Mouse (Mus musculus) limb, embryonic 11.5 days (tissue): ENCODE data around the gene Cxcl2. TPM values are rescaled to one million over a fixed set of nuclear protein-coding genes. Genes with fewer than 3 reads are reported as not detected.

Experiments used
- ATAC-seq: fragments of 200-750 bp; cut with Nextera tagmentation; 2 replicates; pipeline ENCODE4 v1.8.0; 2017; ENCODE audit warnings: low read depth; ENCODE audit not compliant: insufficient number of reproducible peaks, low FRiP score, low TSS enrichment
- DNase-seq: peaks from one replicate; pipeline ENCODE4 v3.0.0-alpha.2; 2015; ENCODE audit warnings: low spot score
- H3K27ac ChIP-seq: fragments of 300-500 bp; sonication (generic); replicated peaks from 2 replicates; pipeline ENCODE4 v1.5.1; 2014; ENCODE audit warnings: low read depth, mild to moderate bottlenecking, low read length
- H3K27me3 ChIP-seq: fragments of 300-500 bp; sonication (generic); 2 replicates; pipeline ENCODE4 v1.6.1; 2014; ENCODE audit warnings: mild to moderate bottlenecking, low read length, mixed read lengths; ENCODE audit not compliant: control insufficient read depth, insufficient read depth
- H3K36me3 ChIP-seq: fragments of 300-500 bp; sonication (generic); 2 replicates; pipeline ENCODE4 v1.6.1; 2014; ENCODE audit warnings: mild to moderate bottlenecking, low read length, moderate library complexity, mixed read lengths; ENCODE audit not compliant: control insufficient read depth, insufficient read depth
- H3K4me1 ChIP-seq: fragments of 300-500 bp; sonication (generic); 2 replicates; pipeline ENCODE4 v1.6.1; 2014; ENCODE audit warnings: low read length, mixed read lengths; ENCODE audit not compliant: control insufficient read depth, insufficient read depth
- H3K4me2 ChIP-seq: fragments of 300-500 bp; sonication (generic); 2 replicates; pipeline ENCODE4 v1.6.1; 2014; ENCODE audit warnings: low read depth, mild to moderate bottlenecking, moderate library complexity; ENCODE audit not compliant: severe bottlenecking
- H3K4me3 ChIP-seq: fragments of 300-500 bp; sonication (generic); 2 replicates; pipeline ENCODE4 v1.5.1; 2014; ENCODE audit warnings: low read depth, low read length
- H3K9ac ChIP-seq: fragments of 300-500 bp; sonication (generic); 2 replicates; pipeline ENCODE4 v1.6.1; 2014; ENCODE audit warnings: mild to moderate bottlenecking, low read length
- H3K9me3 ChIP-seq: fragments of 300-500 bp; sonication (generic); 2 replicates; pipeline ENCODE4 v1.6.1; 2016; ENCODE audit warnings: low read length; ENCODE audit not compliant: control insufficient read depth
- WGBS: fragments of 180-500 bp; shearing (Covaris S2); extraction: QIAGEN DNeasy Blood & Tissue Kit; methylation state at CpG from one replicate; pipeline ENCODE4 v1.1.7; 2014; 5-methylcytosine and 5-hydroxymethylcytosine counted together
- polyA plus RNA-seq: library from polyadenylated mRNA; unstranded; fragments of >200 nt; fragmentation: Nextera tagmentation; extraction: Ambion mirVana; gene quantifications from 2 replicates; pipeline ENCODE4 v1.2.1, GENCODE M21; 2014

Gene Cxcl2
- polyA plus RNA-seq, 1 experiment from 2014 or later: not detected

DNA sequence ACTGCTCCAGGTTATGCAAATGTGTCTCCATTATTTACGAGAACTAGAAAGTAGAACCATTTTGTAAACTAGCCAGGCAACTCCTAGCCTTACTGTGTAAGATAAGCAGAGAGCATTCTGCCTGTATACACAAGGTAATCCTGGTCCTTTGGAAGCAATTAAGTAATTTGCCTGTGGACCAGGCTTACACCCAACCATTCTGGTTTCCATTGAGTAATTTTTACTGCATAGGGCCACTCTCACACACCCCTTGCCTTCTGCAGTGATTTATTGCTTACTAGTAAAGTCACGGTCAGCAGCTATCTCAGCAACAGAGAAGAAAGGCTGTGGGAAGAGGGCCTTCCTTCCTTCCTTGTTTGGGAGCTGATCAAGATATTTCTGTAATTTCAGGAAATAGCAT, 33.0 kb downstream of the Cxcl2 start:
- Histone ChIP-seq H3K36me3 (no peaks in the 10 kb centered on the region; the same call in 1 of the 2 replicates), H3K27ac (no peak overlapping the region), H3K9ac (no peak overlapping the region), H3K4me3 (no peak overlapping the region), H3K4me2 (no peak overlapping the region), H3K27me3 (no peaks in the 10 kb centered on the region), H3K4me1 (peaks cover 5% of the 10 kb centered on the region; the same call in 1 of the 2 replicates), H3K9me3 (no peaks in the 10 kb centered on the region)
- ATAC-seq: no peak
- DNase-seq: no peak
- WGBS: 45% methylated on average over 2 of the region's 2 CpGs

DNA sequence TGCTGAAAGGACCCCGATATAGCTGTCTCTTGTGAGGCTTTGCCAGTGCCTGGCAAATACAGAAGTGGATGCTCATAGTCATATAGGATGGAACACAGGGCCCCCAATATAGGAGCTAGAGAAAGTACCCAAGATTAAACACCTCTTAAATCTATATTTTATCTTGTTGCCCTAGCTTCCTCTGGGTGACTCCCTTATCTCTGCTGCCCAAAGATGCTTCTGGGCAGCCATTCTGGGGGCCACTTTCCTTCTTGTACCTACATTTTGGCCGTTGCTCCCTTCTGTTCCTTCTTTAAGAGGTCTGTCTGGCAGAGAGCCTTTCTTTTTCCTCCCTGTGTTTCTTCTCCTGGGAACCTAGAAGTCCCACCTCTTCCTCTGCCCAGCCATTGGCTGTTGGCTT, 41.8 kb downstream of the Cxcl2 start:
- no peaks in the 10 kb centered on the region for H3K4me1 ChIP-seq
- no peaks in the 10 kb centered on the region for H3K36me3 ChIP-seq
- no peak overlapping the region for H3K4me3 ChIP-seq
- H3K9me3 ChIP-seq: no peaks in the 10 kb centered on the region
- ATAC-seq (no peak), DNase-seq (no peak)
- no peak overlapping the region for H3K27ac ChIP-seq
- no peak overlapping the region for H3K4me2 ChIP-seq
- 91% methylated on average over 2 of the region's 2 CpGs for WGBS
- H3K9ac ChIP-seq: no peak overlapping the region
- H3K27me3 ChIP-seq: no peaks in the 10 kb centered on the region

- ATAC-seq (no peak), DNase-seq (no peak)
- WGBS: 93% methylated on average over 15 of the region's 15 CpGs
- Histone ChIP-seq H3K9ac (no peak overlapping the region), H3K9me3 (no peaks in the 10 kb centered on the region), H3K4me3 (no peak overlapping the region), H3K36me3 (no peaks in the 10 kb centered on the region), H3K4me2 (no peak overlapping the region), H3K27ac (no peak overlapping the region), H3K27me3 (no peaks in the 10 kb centered on the region), H3K4me1 (no peaks in the 10 kb centered on the region)
Observed at GRCm38 (mm10) chr5:90949499-90949898, 45.8 kb downstream of the Cxcl2 start.

GRCm38 (mm10) chr5:90951475-90951874, 47.8 kb downstream of the Cxcl2 start:
- H3K4me2 ChIP-seq: no peak overlapping the region
- no peaks in the 10 kb centered on the region for H3K9me3 ChIP-seq
- ATAC-seq: no peak
- no peaks in the 10 kb centered on the region for H3K36me3 ChIP-seq
- DNase-seq: no peak
- H3K27ac ChIP-seq: no peak overlapping the region
- whole genome bisulfite sequencing: 32% methylated on average over 2 of the region's 2 CpGs
- H3K4me1 ChIP-seq: no peaks in the 10 kb centered on the region
- H3K27me3 ChIP-seq: no peaks in the 10 kb centered on the region
- no peak overlapping the region for H3K4me3 ChIP-seq
- H3K9ac ChIP-seq: no peak overlapping the region

DNA sequence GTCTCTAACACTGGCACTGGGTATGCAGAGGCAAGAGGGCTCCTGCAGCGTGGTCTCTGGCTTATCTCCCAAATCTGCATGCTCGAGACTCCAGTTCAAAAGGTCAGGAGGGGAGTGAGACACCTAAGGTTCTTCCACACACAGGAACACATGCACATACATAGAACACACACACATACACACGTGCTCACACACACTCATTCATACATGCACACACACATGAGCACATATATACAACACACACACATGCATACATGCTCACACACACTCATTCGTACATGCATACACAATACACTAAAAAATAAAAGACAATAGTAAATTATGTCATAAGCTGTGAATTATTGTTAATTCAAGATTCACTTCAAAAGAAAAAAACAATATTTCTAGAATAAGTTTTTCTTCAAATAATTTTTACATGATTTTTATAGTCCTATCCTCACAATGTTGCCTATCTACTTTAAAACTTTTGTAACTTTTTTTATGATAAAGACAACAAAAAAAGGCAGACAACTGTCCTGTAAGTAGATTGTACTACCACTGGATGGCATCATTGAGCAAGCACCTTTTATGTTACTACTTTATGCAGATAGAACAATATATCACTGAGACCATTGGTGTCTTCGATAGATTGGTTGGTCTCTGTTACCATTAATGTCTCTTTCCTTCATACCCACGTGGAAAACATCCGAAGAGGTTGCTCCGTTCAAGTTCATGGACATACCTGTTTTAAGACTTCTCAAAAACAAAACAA, 49.2 kb downstream of the Cxcl2 start:
- no peaks in the 10 kb centered on the region for H3K36me3 ChIP-seq
- H3K9me3 ChIP-seq: no peaks in the 10 kb centered on the region
- DNase-seq (no peak), ATAC-seq (no peak)
- 77% methylated on average over 8 of the region's 8 CpGs for WGBS
- H3K27ac ChIP-seq: no peak overlapping the region
- H3K27me3 ChIP-seq: no peaks in the 10 kb centered on the region
- H3K9ac ChIP-seq: no peak overlapping the region
- H3K4me2 ChIP-seq: no peak overlapping the region
- H3K4me3 ChIP-seq: no peak overlapping the region
- H3K4me1 ChIP-seq: no peaks in the 10 kb centered on the region

Other genes with a start within 250 kb of the Cxcl2 start
- gene Cxcl5, start 144.5 kb upstream of the Cxcl2 start, polyA plus RNA-seq: 0.19 TPM in 1 of 2 replicates, not detected in the other
- 17.2 and 19.4 TPM in 2 replicates for gene Ppbp, start 135.4 kb upstream of the Cxcl2 start, polyA plus RNA-seq
- 59.8 and 66.0 TPM in 2 replicates for gene Pf4, start 131.4 kb upstream of the Cxcl2 start, polyA plus RNA-seq
- 0.29 TPM in 1 of 2 replicates, not detected in the other for gene Cxcl3, start 117.8 kb upstream of the Cxcl2 start, polyA plus RNA-seq
- gene Cxcl15, start 109.3 kb upstream of the Cxcl2 start, polyA plus RNA-seq: 0.09 TPM in 1 of 2 replicates, not detected in the other
- 0.32 and 0.41 TPM in 2 replicates for gene Cxcl1, start 12.6 kb upstream of the Cxcl2 start, polyA plus RNA-seq
- 67.5 and 70.0 TPM in 2 replicates for gene Mthfd2l, start 27.2 kb downstream of the Cxcl2 start, polyA plus RNA-seq
- 0.17 and 0.37 TPM in 2 replicates for gene Epgn, start 123.6 kb downstream of the Cxcl2 start, polyA plus RNA-seq
- gene Ereg, start 170.8 kb downstream of the Cxcl2 start, polyA plus RNA-seq: not detected in 2 replicates
- gene Areg, start 235.7 kb downstream of the Cxcl2 start, polyA plus RNA-seq: not detected in 2 replicates